Mouse (Mus musculus) CD4-positive, CD25-positive, alpha-beta regulatory T cell, adult 2 months (primary cell): ENCODE data around the gene Sfmbt1.
"Not testable (repeated sequence)": the region's sequence is repeated elsewhere in the genome, so short reads cannot be mapped to it uniquely, and the experiment has no call there.

Source experiments
- DNase-seq: peaks from one replicate; pipeline ENCODE4 v3.0.0-alpha.2; 2012; ENCODE audit warnings: low read depth, low spot score

The Sfmbt1 gene

GRCm38 (mm10) chr14:30716953-30717285 is 2.3 kb downstream of the Sfmbt1 start:
- DNase-seq: peak; percentile 64

GRCm38 (mm10) chr14:30718696-30719095 is 4.0 kb downstream of the Sfmbt1 start:
- DNase-seq: not testable (repeated sequence)

DNA sequence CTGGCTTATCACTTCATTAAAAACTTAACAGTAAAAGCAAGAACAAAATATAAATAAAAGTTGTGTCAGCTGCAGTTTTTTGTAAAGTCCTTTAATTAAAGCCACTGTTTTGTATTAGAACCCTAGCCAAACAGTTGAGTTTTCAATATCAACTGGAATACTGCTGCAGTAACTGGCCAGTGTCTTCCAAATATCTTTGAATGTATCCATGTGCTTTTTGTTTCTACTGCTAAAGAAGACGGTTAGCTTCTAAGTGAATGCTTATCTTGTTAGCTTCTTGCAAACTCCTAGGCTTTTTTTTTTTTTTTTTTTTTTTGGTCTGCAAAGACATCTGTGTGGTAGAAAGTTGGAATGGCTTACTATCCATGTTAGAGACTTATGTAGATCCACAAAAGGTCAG is 4.9 kb downstream of the Sfmbt1 start:
- DNase-seq: no peak

- no peak for DNase-seq
Measured at GRCm38 (mm10) chr14:30721850-30722249, 7.2 kb downstream of the Sfmbt1 start.

DNA sequence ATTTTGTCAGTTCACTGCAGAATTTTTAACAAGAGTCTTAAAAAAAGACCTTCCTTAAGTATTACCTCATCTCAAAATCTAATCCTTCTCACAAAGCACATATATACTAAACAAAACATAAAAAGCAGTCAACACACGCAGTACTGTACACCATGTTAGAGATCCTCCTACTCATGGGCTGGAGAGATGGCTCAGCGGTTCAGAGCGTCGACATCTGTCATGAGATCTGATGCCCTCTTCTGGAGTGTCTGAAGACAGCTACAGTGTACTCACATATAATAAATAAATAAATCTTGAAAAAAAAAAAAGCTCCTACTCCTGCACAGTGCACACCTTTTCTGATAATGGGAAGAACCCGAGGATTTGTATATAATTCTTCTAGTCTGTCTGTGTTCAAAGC is 7.8 kb downstream of the Sfmbt1 start:
- peak; percentile 54 for DNase-seq

DNA sequence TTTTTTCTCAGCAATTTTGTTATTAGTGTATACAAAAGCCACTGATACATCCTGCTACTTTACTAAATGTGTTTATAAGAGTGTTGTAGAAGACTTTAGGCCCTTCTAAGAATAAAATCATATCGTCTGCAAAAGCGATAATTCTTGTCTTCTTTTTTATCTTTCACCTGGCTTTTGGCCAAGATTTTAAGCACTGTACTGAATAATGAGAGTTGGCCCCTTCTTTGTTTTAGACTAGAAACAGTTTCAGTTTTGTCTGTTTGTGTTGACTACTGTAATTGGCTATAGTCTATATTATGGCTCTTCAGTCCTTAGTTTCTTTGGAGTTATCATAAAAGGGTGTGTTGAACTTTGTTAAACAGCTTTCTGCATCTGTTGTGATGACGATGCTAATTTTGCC is 17.2 kb downstream of the Sfmbt1 start:
- peak; percentile 11 for DNase-seq

GRCm38 (mm10) chr14:30734665-30735064 is 20.0 kb downstream of the Sfmbt1 start:
- no peak for DNase-seq

- peak; percentile 40 for DNase-seq
Measured at GRCm38 (mm10) chr14:30735810-30736209, 21.2 kb downstream of the Sfmbt1 start.

GRCm38 (mm10) chr14:30736413-30736812 is 21.8 kb downstream of the Sfmbt1 start:
- DNase-seq: no peak

- no peak for DNase-seq
Measured at GRCm38 (mm10) chr14:30743891-30744290, 29.2 kb downstream of the Sfmbt1 start.

DNA sequence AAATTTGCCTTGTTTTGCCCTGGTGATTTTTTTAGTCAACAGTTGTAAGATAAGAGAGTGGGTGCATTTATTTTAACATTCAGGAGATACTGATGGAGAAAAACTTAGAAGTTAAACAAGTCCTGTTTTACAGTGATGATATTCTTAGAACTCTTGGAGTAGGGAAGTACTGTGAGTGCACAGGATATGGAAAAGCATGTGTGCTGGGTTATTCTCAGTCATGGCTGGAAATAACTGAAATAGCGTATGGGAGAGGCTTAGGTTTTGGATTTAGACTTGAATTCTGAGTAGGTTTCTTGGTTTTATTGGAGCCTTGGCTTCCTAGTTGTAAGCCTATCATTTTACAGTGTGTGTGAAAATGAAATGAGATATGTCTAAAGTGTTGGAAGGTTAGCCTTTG is 31.5 kb downstream of the Sfmbt1 start:
- DNase-seq: no peak

GRCm38 (mm10) chr14:30757239-30757638 is 42.6 kb downstream of the Sfmbt1 start:
- no peak for DNase-seq

- DNase-seq: no peak
Measured at GRCm38 (mm10) chr14:30761211-30761610, 46.6 kb downstream of the Sfmbt1 start.

DNA sequence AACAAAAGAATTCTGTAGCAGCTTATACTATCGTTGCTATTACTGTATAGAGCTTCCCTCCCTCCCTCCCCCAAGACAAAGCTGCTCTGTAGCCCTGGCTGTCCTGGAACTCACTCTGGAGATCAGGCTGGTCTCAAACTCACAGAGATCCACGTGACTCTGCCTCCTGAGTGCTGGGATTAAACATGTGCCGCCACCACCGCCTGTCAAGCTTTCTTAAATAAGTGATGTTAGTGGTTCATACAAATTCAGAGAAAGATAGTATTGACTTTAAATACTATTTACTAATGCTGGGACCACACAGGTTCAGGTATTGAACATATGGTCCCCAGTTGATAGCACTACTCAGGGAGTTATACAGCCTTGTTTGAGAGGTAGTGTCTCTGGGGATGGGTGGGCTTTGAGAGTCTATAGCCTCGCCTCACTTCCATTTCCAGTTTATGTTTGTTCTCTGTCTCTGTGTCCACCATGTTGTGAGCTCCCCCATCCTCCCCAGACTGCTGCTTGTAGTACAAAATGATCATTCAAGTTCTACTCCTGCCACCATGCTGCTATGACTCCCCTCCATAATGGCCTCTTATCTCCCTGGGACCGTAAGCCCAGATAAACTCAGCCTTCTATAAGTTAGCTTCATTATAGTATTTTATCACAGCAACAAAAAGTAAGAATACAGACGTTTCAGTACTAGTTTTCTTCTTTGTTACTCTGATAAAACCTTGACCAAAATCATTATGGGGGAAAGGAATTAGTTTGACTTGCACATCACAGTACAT is 47.7 kb downstream of the Sfmbt1 start:
- DNase-seq: no peak

DNA sequence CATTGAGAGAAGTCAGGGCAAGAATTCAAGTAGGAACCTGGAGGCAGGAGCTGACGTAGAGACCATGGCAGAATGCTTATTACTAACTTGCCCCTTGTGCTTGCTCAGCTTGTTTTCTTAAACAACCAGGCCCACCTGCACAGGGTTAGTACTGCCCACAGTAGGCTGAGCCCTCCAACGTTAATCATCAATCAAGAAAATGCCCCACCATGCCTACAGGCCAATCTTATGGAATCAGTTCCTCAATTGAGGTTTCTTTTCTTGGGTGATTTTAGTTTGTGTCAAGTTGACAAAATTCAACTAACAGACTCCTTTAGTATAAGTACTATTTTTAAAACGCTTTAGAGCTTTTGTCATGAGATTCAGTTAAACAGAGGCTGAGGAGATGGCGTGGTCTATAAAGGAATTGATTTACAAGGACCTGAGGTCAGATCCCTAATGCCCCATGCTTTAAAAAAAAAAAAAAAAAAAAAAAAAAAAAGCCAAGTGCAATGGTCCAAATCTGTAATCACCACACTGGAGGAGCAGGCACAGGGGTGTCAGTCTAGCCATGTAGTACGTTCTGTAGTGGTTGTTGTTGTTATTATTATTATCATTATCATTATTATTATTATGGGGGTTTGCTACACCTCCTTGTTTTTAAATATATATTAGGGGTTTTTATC is 48.4 kb downstream of the Sfmbt1 start:
- no peak for DNase-seq

DNA sequence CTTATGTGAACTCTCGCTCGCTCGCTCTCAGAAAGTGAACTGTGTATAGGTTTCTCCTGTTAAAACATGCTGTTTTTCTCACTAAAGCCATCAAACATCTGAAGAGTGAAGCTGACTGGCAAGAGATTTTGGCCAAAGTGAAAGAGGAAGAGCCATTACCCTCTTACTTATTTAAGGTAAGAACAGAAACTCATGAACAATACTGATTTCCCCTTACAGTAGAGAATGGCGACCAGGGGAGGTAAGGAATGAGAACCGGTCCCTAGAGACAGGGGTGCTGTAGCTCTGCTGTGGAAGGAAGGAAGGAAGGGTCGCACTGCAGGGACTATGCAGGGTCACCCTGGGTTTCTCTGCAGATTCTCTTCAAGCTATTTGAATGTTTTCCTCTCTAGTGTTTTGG is 70.0 kb downstream of the Sfmbt1 start:
- no peak for DNase-seq

DNA sequence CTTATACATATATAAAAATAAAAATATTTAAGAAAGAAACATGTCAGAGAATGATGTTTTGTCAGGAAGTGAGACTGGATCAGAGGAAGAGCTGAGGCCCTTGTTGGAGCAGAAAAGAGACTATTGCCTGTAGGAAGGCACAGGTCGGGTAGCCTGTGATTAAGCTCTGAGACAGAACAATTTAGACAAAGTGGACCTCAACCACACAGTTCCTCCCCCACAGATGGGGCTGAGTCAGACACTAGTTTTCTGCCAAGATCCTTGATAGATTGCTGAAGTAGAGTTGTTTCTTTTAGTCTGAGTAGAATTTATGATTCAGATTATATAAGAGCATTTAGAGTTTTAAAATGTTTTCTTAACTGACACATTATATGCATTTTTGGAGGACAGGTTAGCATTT is 74.8 kb downstream of the Sfmbt1 start:
- DNase-seq: no peak

DNA sequence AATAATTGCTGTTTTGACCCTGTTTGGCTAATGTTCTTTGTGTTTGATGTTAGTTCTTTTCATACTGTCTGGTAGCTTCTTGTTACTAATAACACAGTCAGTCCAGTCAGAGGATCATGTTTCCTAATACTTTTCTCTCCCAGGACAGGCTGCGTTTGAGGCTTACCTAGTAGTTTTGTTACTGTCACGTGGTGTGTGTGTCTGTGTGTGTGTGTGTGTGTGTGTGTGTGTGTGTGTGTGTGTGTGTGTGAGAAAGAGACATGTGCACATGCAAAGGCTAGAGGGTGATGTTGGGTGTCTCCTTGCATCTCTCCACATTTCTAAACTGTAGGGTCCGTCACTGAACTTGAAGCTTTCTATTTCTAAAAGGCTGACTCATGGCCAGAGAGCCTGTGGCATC is 78.2 kb downstream of the Sfmbt1 start:
- DNase-seq: no peak

GRCm38 (mm10) chr14:30801756-30802155 is 87.1 kb downstream of the Sfmbt1 start:
- no peak for DNase-seq

GRCm38 (mm10) chr14:30821136-30821535 is 106.5 kb downstream of the Sfmbt1 start:
- no peak for DNase-seq

DNA sequence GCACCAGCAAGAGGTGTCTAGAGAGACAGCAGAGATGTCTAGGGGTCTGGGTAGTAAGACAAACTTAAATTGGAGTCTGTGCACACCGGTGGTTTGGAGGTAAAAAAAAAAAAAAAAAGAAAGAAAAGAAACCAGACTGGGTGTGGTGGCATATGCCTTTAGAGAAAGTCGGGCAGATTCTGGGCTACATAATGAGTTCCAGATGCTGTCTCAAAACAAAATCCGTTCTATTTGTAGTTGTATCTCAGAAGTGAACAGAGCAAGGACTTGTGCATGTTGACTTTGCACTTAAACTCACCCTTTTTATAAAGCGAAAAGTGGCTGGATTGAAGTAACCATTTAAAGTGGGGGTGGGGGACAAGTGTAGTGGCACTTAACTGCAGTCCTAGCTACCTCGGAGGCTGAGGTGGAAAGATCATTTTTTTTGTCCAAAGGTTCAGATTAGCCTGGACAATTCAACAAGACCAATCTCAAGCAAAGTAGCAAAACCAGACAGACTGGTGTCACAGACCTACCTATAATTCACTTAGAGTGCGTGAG is 109.9 kb downstream of the Sfmbt1 start:
- DNase-seq: no peak

GRCm38 (mm10) chr14:30825021-30825475 is 110.4 kb downstream of the Sfmbt1 start:
- DNase-seq: no peak
